Mouse (Mus musculus): ENCODE measurements at regions not wholly inside any gene's neighbourhood (a gene's known extent, or its start where the extent isn't known, plus 50 kb on each side); places are given as distances from the start of the nearest gene placed in this dataset.

DNA sequence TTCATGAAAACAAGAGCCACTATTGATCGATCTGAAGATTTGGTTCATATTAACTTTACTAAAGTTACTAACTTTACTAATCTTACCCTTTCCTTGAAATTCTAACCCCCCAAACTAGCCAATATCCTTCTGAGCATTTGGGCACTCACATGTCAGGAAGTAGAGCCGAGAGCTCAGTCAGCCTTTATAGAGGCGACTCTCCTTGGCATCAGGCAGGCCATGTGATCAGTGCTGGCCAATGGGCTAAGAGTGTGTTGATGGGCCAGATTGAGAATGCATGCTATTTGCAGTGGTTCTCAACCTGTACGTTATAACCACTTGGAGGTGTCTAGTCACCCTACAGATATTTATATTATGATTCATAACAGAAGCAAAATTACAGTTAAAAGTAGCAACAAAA lies 69.6 kb upstream of the Slc35b4 start:
- in situ Hi-C loops (cut with MboI, MseI) = no loop called here

DNA sequence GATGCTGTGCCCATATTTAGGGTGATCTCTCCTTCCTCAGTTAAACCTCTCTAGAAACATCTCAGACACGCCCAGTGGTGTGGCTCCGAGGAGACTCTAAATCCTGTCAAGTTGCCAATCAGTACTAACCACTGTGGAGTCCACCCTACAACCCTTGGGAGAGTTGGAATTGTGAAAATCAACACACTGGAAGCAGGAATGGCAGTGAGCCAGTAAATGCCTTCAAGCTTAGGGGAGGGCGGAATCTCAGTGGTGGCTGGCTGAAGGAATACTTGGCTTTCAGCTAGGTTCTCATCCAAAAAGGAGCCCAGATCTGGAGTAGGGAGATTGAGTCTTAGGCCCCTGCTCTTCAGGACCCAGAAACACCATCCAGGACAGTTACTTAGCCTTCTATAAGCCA lies 66.1 kb upstream of the Slc35b4 start:
- in situ Hi-C loops (cut with MboI, MseI) = no loop called here

DNA sequence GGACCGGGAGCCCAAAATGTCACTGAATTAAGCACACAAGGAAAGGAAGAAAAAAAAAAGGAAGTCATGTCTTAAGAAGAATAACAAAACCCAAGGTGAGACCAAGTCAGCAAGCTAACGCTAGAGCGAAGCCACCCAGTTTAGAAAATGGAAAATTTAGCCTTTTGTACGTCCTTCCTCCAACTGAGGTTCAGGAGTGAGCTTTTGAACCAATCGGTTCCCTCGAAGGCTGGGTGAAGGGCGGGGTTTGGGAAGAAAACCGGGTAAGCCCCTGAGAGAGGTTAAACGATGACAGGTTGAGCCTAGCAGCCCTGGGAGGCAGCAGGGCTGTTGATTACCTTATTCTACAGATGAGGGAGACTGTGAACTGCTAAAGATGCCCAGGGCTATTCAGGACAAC lies 65.6 kb upstream of the Slc35b4 start:
- in situ Hi-C loops (cut with MboI, MseI) = no loop called here

DNA sequence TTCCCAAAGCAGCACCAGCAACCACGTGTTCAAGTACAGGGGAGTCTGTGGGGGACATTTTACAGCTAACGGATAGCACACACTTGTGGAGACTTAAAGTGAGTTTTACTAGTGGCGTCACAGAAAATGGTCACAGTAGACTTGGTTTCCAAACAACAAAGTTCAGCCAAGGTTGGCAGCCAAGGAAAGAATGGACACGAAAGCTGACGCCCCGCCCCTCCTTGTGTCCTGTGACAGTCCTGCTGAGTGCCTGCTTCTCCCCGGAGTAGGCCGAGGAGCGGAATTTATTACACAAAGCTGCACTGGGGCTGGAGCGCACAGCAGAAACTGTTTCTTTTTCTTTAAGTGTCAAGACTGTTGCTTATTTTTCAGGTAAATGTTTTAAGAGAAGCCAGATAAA lies 58.2 kb upstream of the Slc35b4 start:
- in situ Hi-C loops (cut with MboI, MseI) = no loop called here

DNA sequence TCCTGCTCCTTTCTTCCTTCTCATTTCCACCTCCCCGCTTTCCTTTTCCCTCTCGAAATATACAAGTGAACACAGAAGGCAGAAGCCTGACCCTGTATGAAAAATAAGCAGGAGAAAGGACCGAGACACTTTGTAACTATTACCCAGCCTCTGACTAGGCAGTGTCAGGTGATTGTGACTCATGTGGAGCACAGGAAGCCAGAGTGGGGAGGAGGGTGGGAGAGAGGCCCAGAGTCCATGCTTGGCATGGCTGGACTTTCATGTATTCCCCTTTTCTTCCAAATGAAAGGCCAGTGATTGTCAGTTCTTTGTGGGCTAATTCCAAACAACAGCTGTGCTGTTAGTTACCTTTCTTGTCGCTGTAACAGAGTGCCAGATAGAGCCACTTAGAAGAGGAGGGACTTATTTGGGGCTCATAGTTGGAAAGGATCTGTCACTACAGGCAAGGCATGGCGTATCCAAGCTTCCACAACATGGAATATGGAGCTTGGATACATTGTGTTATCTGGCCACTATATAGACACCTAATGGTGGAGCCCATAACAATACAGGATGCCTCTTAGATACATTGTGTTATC lies 57.6 kb upstream of the Slc35b4 start:
- in situ Hi-C loops (cut with MboI, MseI) = no loop called here

DNA sequence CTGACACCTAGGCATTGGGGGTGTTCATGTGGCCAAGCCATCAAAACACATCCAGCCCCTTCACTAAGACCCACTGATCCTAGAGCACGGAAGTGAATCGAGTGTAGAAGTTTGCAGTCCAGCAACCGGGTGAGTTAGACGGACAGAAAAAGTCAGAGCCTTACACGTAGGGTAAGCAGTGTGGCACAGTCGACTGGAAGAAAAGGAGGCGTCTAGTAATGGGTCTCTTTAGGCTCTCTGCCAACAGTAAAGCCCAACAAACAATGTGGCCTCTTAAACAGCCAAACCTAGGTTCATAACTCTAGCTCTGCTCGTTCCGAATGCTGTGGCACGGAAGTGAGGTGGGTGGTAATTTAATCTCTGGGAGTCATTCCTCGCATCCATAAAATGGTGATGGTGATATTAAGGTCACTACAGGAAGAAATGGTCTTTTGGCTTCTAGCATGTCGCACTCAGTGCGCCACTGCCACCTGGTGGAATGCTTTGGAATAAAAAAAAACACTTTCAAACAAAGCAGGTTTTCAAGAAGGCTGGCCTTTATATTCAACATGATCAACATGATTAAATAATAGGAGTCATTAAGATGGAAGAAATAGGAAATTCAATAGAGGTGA lies 54.0 kb upstream of the Slc35b4 start:
- in situ Hi-C loops (cut with MboI, MseI) = no loop called here

DNA sequence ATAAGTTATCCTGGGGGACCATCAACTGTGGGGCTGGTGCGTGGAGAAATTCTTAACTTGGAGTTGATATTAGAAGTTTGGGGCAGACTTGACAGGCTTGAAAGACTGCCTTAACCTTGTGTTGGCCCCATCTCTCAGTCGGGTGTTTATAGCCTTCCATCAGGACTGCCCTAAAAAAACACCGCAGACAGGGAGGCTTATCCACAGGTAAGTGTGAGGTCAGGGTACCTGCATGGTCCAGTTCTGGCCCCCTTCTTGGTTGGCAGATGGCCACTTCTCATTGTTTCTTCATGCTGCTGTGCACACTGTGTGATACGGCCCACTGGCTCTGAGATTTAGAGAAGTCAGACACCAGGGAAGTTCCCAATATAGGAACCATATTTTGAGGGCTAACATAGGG lies 50.2 kb upstream of the Slc35b4 start:
- in situ Hi-C loops (cut with MboI, MseI) = loop anchor here (10.0 kb wide), 1 partner anchor 48 kb away; no protein-coding TSS in a partner anchor

Data from T-helper 1 cell (primary cell).